Mouse (Mus musculus) heart, postnatal 14 days (tissue): ENCODE results near the gene Rnf111. TPM values are rescaled to one million over a fixed set of nuclear protein-coding genes. Genes with fewer than 3 reads are reported as not detected.
"Not testable (repeated sequence)": the region's sequence is repeated elsewhere in the genome, so short reads cannot be mapped to it uniquely, and the experiment has no call there.

Source experiments
- DNase-seq, 2 experiments: peaks; one replicate each; pipeline ENCODE4 v3.0.0; 2021 to 2022
- intact Hi-C: fragments of 180-260 bp; cut with DNase I; formaldehyde crosslinking; loops from one replicate; pipeline ENCODE4 v1.15.1; 2025
- total RNA-seq, 2 experiments: library from RNA; stranded (reverse); gene quantifications; 2 replicates each; pipeline ENCODE4 v1.2.3; 2021

Rnf111 gene
- total RNA-seq, 2 experiments from 2014 or later = 27.5 to 27.8 TPM

- intact Hi-C loops = loop anchor here (10.0 kb wide), 1 partner anchor 298 kb away; the partner anchor contains the start of gene Myo1e
These were observed 416 bp downstream of the Rnf111 start for GRCm38 (mm10) chr9:70503015-70503603.

GRCm38 (mm10) chr9:70502284-70503014 is 1.1 kb downstream of the Rnf111 start:
- intact Hi-C loops = loop anchor here (10.0 kb wide), 1 partner anchor 298 kb away; the partner anchor contains the start of gene Myo1e
- DNase-seq = no peak

More at GRCm38 (mm10) chr9:70503015-70503603, 416 bp downstream of the Rnf111 start:
- peak; percentile 73 to 81 for DNase-seq

GRCm38 (mm10) chr9:70496990-70497389 is 6.5 kb downstream of the Rnf111 start:
- DNase-seq = no peak
- intact Hi-C loops = no loop called here

GRCm38 (mm10) chr9:70493038-70493437 is 10.5 kb downstream of the Rnf111 start:
- no peak for DNase-seq
- intact Hi-C loops = no loop called here

- intact Hi-C loops = no loop called here
- no peak for DNase-seq
These were observed 12.3 kb downstream of the Rnf111 start for GRCm38 (mm10) chr9:70491176-70491575.

GRCm38 (mm10) chr9:70487401-70487800 is 16.1 kb downstream of the Rnf111 start:
- DNase-seq = no peak
- intact Hi-C loops = no loop called here

- no peak for DNase-seq
- intact Hi-C loops = no loop called here
These were observed 17.7 kb downstream of the Rnf111 start for GRCm38 (mm10) chr9:70485840-70486239.

- no peak for DNase-seq
- intact Hi-C loops = no loop called here
These were observed 20.0 kb downstream of the Rnf111 start for GRCm38 (mm10) chr9:70483495-70483894.

GRCm38 (mm10) chr9:70481872-70482271 is 21.7 kb downstream of the Rnf111 start:
- intact Hi-C loops = no loop called here
- no peak for DNase-seq

- intact Hi-C loops = no loop called here
- DNase-seq = no peak
These were observed 26.3 kb downstream of the Rnf111 start for GRCm38 (mm10) chr9:70477229-70477628.

- intact Hi-C loops = no loop called here
- DNase-seq = no peak
These were observed 27.7 kb downstream of the Rnf111 start for GRCm38 (mm10) chr9:70475777-70476270.

GRCm38 (mm10) chr9:70473400-70473799 is 30.1 kb downstream of the Rnf111 start:
- no peak for DNase-seq
- intact Hi-C loops = no loop called here

- DNase-seq, intact Hi-C loops: not testable (repeated sequence)
These were observed 40.4 kb downstream of the Rnf111 start for GRCm38 (mm10) chr9:70463091-70463490.

GRCm38 (mm10) chr9:70452371-70452770 is 51.2 kb downstream of the Rnf111 start:
- intact Hi-C loops = no loop called here
- DNase-seq = no peak

GRCm38 (mm10) chr9:70449072-70449471 is 54.5 kb downstream of the Rnf111 start:
- intact Hi-C loops = no loop called here
- no peak for DNase-seq

GRCm38 (mm10) chr9:70439959-70440358 is 63.6 kb downstream of the Rnf111 start:
- DNase-seq = peak; percentile 34 to 49
- intact Hi-C loops = no loop called here

GRCm38 (mm10) chr9:70422661-70423060 is 80.9 kb downstream of the Rnf111 start:
- intact Hi-C loops = no loop called here

GRCm38 (mm10) chr9:70421257-70422056 is 82.1 kb downstream of the Rnf111 start, which contains the start of gene Ccnb2:
TSS of gene Ccnb2 (minus strand) at chr9:70421547.
- intact Hi-C loops = no loop called here
- DNase-seq = peak; percentile 85 to 89

More at GRCm38 (mm10) chr9:70422661-70423060, 80.9 kb downstream of the Rnf111 start:
- DNase-seq = no peak

- intact Hi-C loops = loop anchor here (5.0 kb wide), 1 partner anchor 146 kb away; no protein-coding TSS in a partner anchor
- DNase-seq = no peak
These were observed 87.1 kb downstream of the Rnf111 start for GRCm38 (mm10) chr9:70416412-70416811.

- no peak for DNase-seq
- intact Hi-C loops = no loop called here
These were observed 90.5 kb downstream of the Rnf111 start for GRCm38 (mm10) chr9:70413038-70413437.

- intact Hi-C loops = no loop called here
- no peak for DNase-seq
These were observed 92.9 kb downstream of the Rnf111 start for GRCm38 (mm10) chr9:70410668-70411067.
